Mouse (Mus musculus) B cell, adult 62 days (primary cell): ENCODE measurements around the gene Pdlim5. TPM values are rescaled to one million over a fixed set of nuclear protein-coding genes. Genes with fewer than 3 reads are reported as not detected.

Experiments
- total RNA-seq: library from RNA; stranded (reverse); gene quantifications from 4 replicates; pipeline ENCODE4 v1.2.4, GENCODE M21; 2023

Pdlim5 gene
- total RNA-seq, result 33.5 to 45.4 TPM (median 41.9 TPM) in 4 replicates

GRCm38 (mm10) chr3:142395520-142396193, at the start of gene Pdlim5:
TSS of gene Pdlim5 (minus strand) at chr3:142395696.

Other genes with a start within 250 kb of the Pdlim5 start
- gene Bmpr1b, start 226.3 kb downstream of the Pdlim5 start, total RNA-seq, result not detected in 4 replicates
- 24.1 to 31.9 TPM (median 28.4 TPM) in 4 replicates for gene Gbp5, start 98.3 kb upstream of the Pdlim5 start, total RNA-seq
- 14.8 to 17.6 TPM (median 15.5 TPM) in 4 replicates for gene Gbp7, start 134.6 kb upstream of the Pdlim5 start, total RNA-seq
- 41.4 to 45.1 TPM (median 43.7 TPM) in 4 replicates for gene Gbp3, start 164.3 kb upstream of the Pdlim5 start, total RNA-seq
- gene Gbp2b, start 199.2 kb upstream of the Pdlim5 start, total RNA-seq, result 0.26 TPM in 1 of 4 replicates, not detected in the others
- gene Gbp2, start 224.9 kb upstream of the Pdlim5 start, total RNA-seq, result 7.1 to 9.7 TPM (median 7.4 TPM) in 4 replicates